Mouse (Mus musculus): ENCODE results near the gene Gzmb. TPM values are rescaled to one million over a fixed set of nuclear protein-coding genes. Genes with fewer than 3 reads are reported as not detected.
"Not testable (repeated sequence)": the region's sequence is repeated elsewhere in the genome, so short reads cannot be mapped to it uniquely, and the experiment has no call there.

Gzmb gene
- not detected in 2 replicates for polyA plus RNA-seq (2011; ENCODE audit: insufficient read depth, insufficient read length, low read depth, missing spikeins)

- Histone ChIP-seq H3K9me3 (replicated peaks; ENCODE audit: control insufficient read depth, insufficient read depth, low read length, poor library complexity, severe bottlenecking) (no peaks in the 10 kb centered on the region), H3K4me3 (ENCODE audit: low read depth, low read length) (no peak within 1 kb of the TSS), H3K9ac (ENCODE audit: low read depth, poor library complexity, severe bottlenecking) (no peak within 1 kb of the TSS), H3K27ac (ENCODE audit: insufficient read depth, low read length) (no peak within 1 kb of the TSS), H3K36me3 (ENCODE audit: control insufficient read depth, insufficient read depth, low read length, poor library complexity, severe bottlenecking) (no peaks in the 10 kb centered on the region), H3K4me1 (ENCODE audit: control insufficient read depth, insufficient read depth, low read length) (no peaks in the 10 kb centered on the region), H3K27me3 (ENCODE audit: control insufficient read depth, insufficient read depth, low read length, poor library complexity, severe bottlenecking) (no peaks in the 10 kb centered on the region)
- no peak for TF ChIP-seq CTCF (IDR thresholded peaks at IDR 0.05; ENCODE audit: low read depth, low read length)
- no peak for TF ChIP-seq EP300 (IDR thresholded peaks at IDR 0.05; ENCODE audit: insufficient read depth, low read depth, low read length)
Observed at GRCm38 (mm10) chr14:56262153-56262552, at the start of gene Gzmb. Gene Gzmb (minus strand): TSS chr14:56262260.

DNA sequence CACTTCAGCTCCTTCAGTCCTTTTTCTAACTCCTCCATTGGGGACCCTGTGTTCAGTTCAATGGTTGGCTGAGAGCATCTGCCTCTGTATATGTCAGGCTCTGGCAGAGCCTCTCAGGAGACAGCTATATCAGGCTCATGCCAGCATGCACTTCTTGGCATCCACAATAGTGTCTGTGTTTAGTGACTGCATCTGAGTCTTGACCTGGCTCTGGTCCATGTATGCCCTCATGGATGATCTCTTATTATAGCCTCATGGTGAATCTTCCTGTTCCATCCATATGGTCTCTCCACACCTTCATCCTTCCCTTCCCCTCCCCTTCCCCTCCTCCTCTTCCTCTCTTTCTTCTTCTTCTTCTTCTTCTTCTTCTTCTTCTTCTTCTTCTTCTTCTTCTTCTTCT is 49.7 kb upstream of the Gzmb start:
- H3K36me3 ChIP-seq (ENCODE audit: control insufficient read depth, insufficient read depth, low read length, poor library complexity, severe bottlenecking); H3K4me3 ChIP-seq (ENCODE audit: low read depth, low read length); H3K9ac ChIP-seq (ENCODE audit: low read depth, poor library complexity, severe bottlenecking); H3K9me3 ChIP-seq (replicated peaks; ENCODE audit: control insufficient read depth, insufficient read depth, low read length, poor library complexity, severe bottlenecking); H3K4me1 ChIP-seq (ENCODE audit: control insufficient read depth, insufficient read depth, low read length); H3K27ac ChIP-seq (ENCODE audit: insufficient read depth, low read length); H3K27me3 ChIP-seq (ENCODE audit: control insufficient read depth, insufficient read depth, low read length, poor library complexity, severe bottlenecking): not testable (repeated sequence)

DNA sequence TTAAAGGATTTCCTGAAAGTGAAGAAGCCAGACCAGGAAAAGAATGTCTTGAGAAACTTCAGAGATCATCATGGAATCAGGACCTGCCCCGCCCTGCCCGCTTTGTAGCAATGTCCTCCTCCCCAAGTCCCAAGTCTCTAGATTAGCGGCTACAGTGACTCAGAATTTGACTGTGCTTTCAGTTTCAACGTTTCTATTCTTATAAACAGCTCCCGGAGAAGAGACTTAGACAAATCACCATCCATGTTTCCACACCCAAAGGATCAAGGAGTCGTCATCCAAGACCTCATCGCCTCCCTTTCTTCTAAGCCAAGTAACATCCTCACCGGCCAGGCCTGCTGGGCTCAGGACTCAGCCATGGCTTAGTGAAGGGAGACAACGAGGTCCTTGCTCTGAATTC is 48.2 kb upstream of the Gzmb start:
- no peaks in the 10 kb centered on the region for H3K9me3 ChIP-seq (replicated peaks; ENCODE audit: control insufficient read depth, insufficient read depth, low read length, poor library complexity, severe bottlenecking)
- no peaks in the 10 kb centered on the region for H3K27me3 ChIP-seq (ENCODE audit: control insufficient read depth, insufficient read depth, low read length, poor library complexity, severe bottlenecking)
- no peak overlapping the region for H3K27ac ChIP-seq (ENCODE audit: insufficient read depth, low read length)
- TF ChIP-seq POLR2A (IDR thresholded peaks at IDR 0.05; ENCODE audit: insufficient read depth, low read length) = no peak
- TF ChIP-seq CTCF (IDR thresholded peaks at IDR 0.05; ENCODE audit: low read depth, low read length) = no peak
- TF ChIP-seq EP300 (IDR thresholded peaks at IDR 0.05; ENCODE audit: insufficient read depth, low read depth, low read length) = no peak
- H3K36me3 ChIP-seq (ENCODE audit: control insufficient read depth, insufficient read depth, low read length, poor library complexity, severe bottlenecking) = no peaks in the 10 kb centered on the region
- H3K4me1 ChIP-seq (ENCODE audit: control insufficient read depth, insufficient read depth, low read length) = no peaks in the 10 kb centered on the region
- H3K4me3 ChIP-seq (ENCODE audit: low read depth, low read length) = no peak overlapping the region
- no peak overlapping the region for H3K9ac ChIP-seq (ENCODE audit: low read depth, poor library complexity, severe bottlenecking)

DNA sequence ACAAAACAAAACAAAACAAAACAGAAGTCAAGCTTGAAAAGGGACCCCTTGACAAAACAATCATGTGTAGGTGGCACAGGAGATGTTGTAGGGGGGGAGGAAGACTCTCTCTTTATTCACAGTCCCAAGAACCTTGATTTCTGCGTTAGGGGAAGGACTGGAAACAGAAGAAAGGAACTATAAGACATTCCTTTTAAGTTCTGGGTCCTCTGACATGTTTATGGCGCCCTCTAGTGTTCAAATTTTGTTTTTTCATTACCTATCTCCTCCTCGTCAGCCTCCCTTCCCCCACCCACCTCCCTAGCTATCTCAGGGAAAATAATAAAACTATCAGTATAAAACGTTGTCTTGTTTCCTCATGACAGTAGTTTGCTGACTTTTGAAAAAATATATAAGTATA is 42.1 kb upstream of the Gzmb start:
- no peaks in the 10 kb centered on the region for H3K36me3 ChIP-seq (ENCODE audit: control insufficient read depth, insufficient read depth, low read length, poor library complexity, severe bottlenecking)
- no peak overlapping the region for H3K9ac ChIP-seq (ENCODE audit: low read depth, poor library complexity, severe bottlenecking)
- no peaks in the 10 kb centered on the region for H3K27me3 ChIP-seq (ENCODE audit: control insufficient read depth, insufficient read depth, low read length, poor library complexity, severe bottlenecking)
- no peaks in the 10 kb centered on the region for H3K9me3 ChIP-seq (replicated peaks; ENCODE audit: control insufficient read depth, insufficient read depth, low read length, poor library complexity, severe bottlenecking)
- no peaks in the 10 kb centered on the region for H3K4me1 ChIP-seq (ENCODE audit: control insufficient read depth, insufficient read depth, low read length)
- no peak overlapping the region for H3K4me3 ChIP-seq (ENCODE audit: low read depth, low read length)
- no peak overlapping the region for H3K27ac ChIP-seq (ENCODE audit: insufficient read depth, low read length)
- TF ChIP-seq POLR2A (IDR thresholded peaks at IDR 0.05; ENCODE audit: insufficient read depth, low read length) (no peak), CTCF (IDR thresholded peaks at IDR 0.05; ENCODE audit: low read depth, low read length) (no peak), EP300 (IDR thresholded peaks at IDR 0.05; ENCODE audit: insufficient read depth, low read depth, low read length) (no peak)

GRCm38 (mm10) chr14:56303506-56304025 is 41.5 kb upstream of the Gzmb start:
- Histone ChIP-seq H3K27ac (ENCODE audit: insufficient read depth, low read length) (no peak overlapping the region), H3K4me3 (ENCODE audit: low read depth, low read length) (no peak overlapping the region), H3K36me3 (ENCODE audit: control insufficient read depth, insufficient read depth, low read length, poor library complexity, severe bottlenecking) (no peaks in the 10 kb centered on the region), H3K4me1 (ENCODE audit: control insufficient read depth, insufficient read depth, low read length) (no peaks in the 10 kb centered on the region), H3K9me3 (replicated peaks; ENCODE audit: control insufficient read depth, insufficient read depth, low read length, poor library complexity, severe bottlenecking) (no peaks in the 10 kb centered on the region), H3K9ac (ENCODE audit: low read depth, poor library complexity, severe bottlenecking) (no peak overlapping the region), H3K27me3 (ENCODE audit: control insufficient read depth, insufficient read depth, low read length, poor library complexity, severe bottlenecking) (no peaks in the 10 kb centered on the region)
- TF ChIP-seq CTCF (IDR thresholded peaks at IDR 0.05; ENCODE audit: low read depth, low read length) (no peak), EP300 (IDR thresholded peaks at IDR 0.05; ENCODE audit: insufficient read depth, low read depth, low read length) (no peak), POLR2A (IDR thresholded peaks at IDR 0.05; ENCODE audit: insufficient read depth, low read length) (no peak)

- H3K27me3 ChIP-seq (ENCODE audit: control insufficient read depth, insufficient read depth, low read length, poor library complexity, severe bottlenecking) = no peaks in the 10 kb centered on the region
- no peak overlapping the region for H3K27ac ChIP-seq (ENCODE audit: insufficient read depth, low read length)
- TF ChIP-seq CTCF (IDR thresholded peaks at IDR 0.05; ENCODE audit: low read depth, low read length) (no peak), POLR2A (IDR thresholded peaks at IDR 0.05; ENCODE audit: insufficient read depth, low read length) (no peak), EP300 (IDR thresholded peaks at IDR 0.05; ENCODE audit: insufficient read depth, low read depth, low read length) (no peak)
- no peak overlapping the region for H3K4me3 ChIP-seq (ENCODE audit: low read depth, low read length)
- H3K9ac ChIP-seq (ENCODE audit: low read depth, poor library complexity, severe bottlenecking) = no peak overlapping the region
- H3K4me1 ChIP-seq (ENCODE audit: control insufficient read depth, insufficient read depth, low read length) = no peaks in the 10 kb centered on the region
- H3K9me3 ChIP-seq (replicated peaks; ENCODE audit: control insufficient read depth, insufficient read depth, low read length, poor library complexity, severe bottlenecking) = no peaks in the 10 kb centered on the region
- no peaks in the 10 kb centered on the region for H3K36me3 ChIP-seq (ENCODE audit: control insufficient read depth, insufficient read depth, low read length, poor library complexity, severe bottlenecking)
Observed at GRCm38 (mm10) chr14:56302091-56302490, 40.0 kb upstream of the Gzmb start.
